ENCODE assay signal across 12 mouse cellular contexts in genomic region chr10:99115471-99116236, GRCm38 (mm10). TPM values are rescaled to one million over a fixed set of nuclear protein-coding genes. Genes with fewer than 3 reads are reported as not detected.
DNase-seq lines count a peak whose midpoint lies in the region; ATAC-seq and TF ChIP-seq lines count a peak whose summit lies in the region.
"Had no signal": no experiment of that assay in that cellular context is flagged by ENCODE, and none has a peak within 500 bp of the region (broad histone marks: within the 10 kb centered on the region; RNA-seq: fewer than 3 reads in every experiment).

No protein-coding gene starts in this region.

- H3K9ac ChIP-seq in heart, embryonic 13.5 days: peak overlapping the region; percentile 51
- no peak overlapping the region for H3K9ac ChIP-seq in midbrain, embryonic 13.5 days (replicated peaks)
- H3K9ac ChIP-seq in midbrain, postnatal 0 days (replicated peaks; ENCODE audit: low read length, poor library complexity, severe bottlenecking): no peak overlapping the region
- H3K9ac ChIP-seq in embryonic facial prominence, embryonic 11.5 days (replicated peaks; ENCODE audit: low read length): peak overlapping the region; percentile 22; the same call in 1 of the 2 replicates

- H3K36me3 ChIP-seq in heart, embryonic 13.5 days: no peaks in the 10 kb centered on the region
- peaks cover 8% of the 10 kb centered on the region for H3K36me3 ChIP-seq in midbrain, embryonic 13.5 days
- H3K36me3 ChIP-seq in midbrain, postnatal 0 days (ENCODE audit: insufficient read depth, low read length): no peaks in the 10 kb centered on the region; the same call in 1 of the 2 replicates
- H3K36me3 ChIP-seq in embryonic facial prominence, embryonic 11.5 days (replicated peaks; ENCODE audit: control insufficient read depth, insufficient read depth, low read depth, low read length): no peaks in the 10 kb centered on the region
- H3K36me3 ChIP-seq in small intestine, adult 2 months (ENCODE audit: control insufficient read depth, insufficient read depth, low read length): no peaks in the 10 kb centered on the region

- no peak for TF ChIP-seq CTCF in midbrain, postnatal 0 days (IDR thresholded peaks at IDR 0.05)
- TF ChIP-seq CTCF in small intestine, adult 2 months (IDR thresholded peaks at IDR 0.05; ENCODE audit: extremely low read depth, insufficient read length, insufficient replicate concordance, low read depth, low read length): no peak

- no peak overlapping the region for H3K27ac ChIP-seq in heart, embryonic 13.5 days (replicated peaks)
- no peak overlapping the region for H3K27ac ChIP-seq in midbrain, embryonic 13.5 days
- H3K27ac ChIP-seq in midbrain, postnatal 0 days (ENCODE audit: low read depth, low read length): no peak overlapping the region
- no peak overlapping the region for H3K27ac ChIP-seq in embryonic facial prominence, embryonic 11.5 days (replicated peaks; ENCODE audit: low read depth, low read length)
- H3K27ac ChIP-seq in small intestine, adult 2 months (ENCODE audit: insufficient read depth, low read depth, low read length): peak overlapping the region; percentile 81

- H3K9me3 ChIP-seq in heart, embryonic 13.5 days: no peaks in the 10 kb centered on the region
- H3K9me3 ChIP-seq in midbrain, embryonic 13.5 days: no peaks in the 10 kb centered on the region
- no peaks in the 10 kb centered on the region for H3K9me3 ChIP-seq in midbrain, postnatal 0 days (ENCODE audit: low read length)
- no peaks in the 10 kb centered on the region for H3K9me3 ChIP-seq in embryonic facial prominence, embryonic 11.5 days (replicated peaks; ENCODE audit: control insufficient read depth, low read length)

- H3K4me1 ChIP-seq in heart, embryonic 13.5 days: peaks cover 40% of the 10 kb centered on the region
- H3K4me1 ChIP-seq in midbrain, embryonic 13.5 days (replicated peaks): peaks cover 26% of the 10 kb centered on the region
- no peaks in the 10 kb centered on the region; the same call in 1 of the 2 replicates for H3K4me1 ChIP-seq in midbrain, postnatal 0 days (ENCODE audit: insufficient read depth, low read length)
- H3K4me1 ChIP-seq in embryonic facial prominence, embryonic 11.5 days (ENCODE audit: control insufficient read depth, insufficient read depth, low read length): no peaks in the 10 kb centered on the region
- H3K4me1 ChIP-seq in small intestine, adult 2 months (ENCODE audit: control insufficient read depth, insufficient read depth, insufficient read length, low read length): peaks cover 39% of the 10 kb centered on the region

- peak; percentile 22; the same call in 1 of the 2 replicates for ATAC-seq in heart, embryonic 13.5 days (ENCODE audit: extremely low read depth, insufficient number of reproducible peaks, low FRiP score, low TSS enrichment)
- ATAC-seq in midbrain, embryonic 13.5 days: peak; percentile 35; the same call in 1 of the 2 replicates
- no peak for ATAC-seq in midbrain, postnatal 0 days (ENCODE audit: low FRiP score)
- ATAC-seq in embryonic facial prominence, embryonic 11.5 days (replicated peaks; ENCODE audit: insufficient number of reproducible peaks, low FRiP score, low TSS enrichment, low read depth): no peak

- H3K27me3 ChIP-seq in heart, embryonic 13.5 days (replicated peaks): no peaks in the 10 kb centered on the region
- H3K27me3 ChIP-seq in midbrain, embryonic 13.5 days: no peaks in the 10 kb centered on the region
- H3K27me3 ChIP-seq in midbrain, postnatal 0 days (ENCODE audit: insufficient read depth, low read length): no peaks in the 10 kb centered on the region
- H3K27me3 ChIP-seq in embryonic facial prominence, embryonic 11.5 days (ENCODE audit: control insufficient read depth, insufficient read depth, low read length): no peaks in the 10 kb centered on the region
- no peaks in the 10 kb centered on the region for H3K27me3 ChIP-seq in small intestine, adult 2 months (ENCODE audit: control insufficient read depth, insufficient read depth, low read length)

- H3K4me3 ChIP-seq in heart, embryonic 13.5 days: peak overlapping the region; percentile 34
- no peak overlapping the region for H3K4me3 ChIP-seq in midbrain, embryonic 13.5 days (replicated peaks)
- no peak overlapping the region for H3K4me3 ChIP-seq in midbrain, postnatal 0 days (ENCODE audit: low read depth, low read length)
- no peak overlapping the region for H3K4me3 ChIP-seq in embryonic facial prominence, embryonic 11.5 days (ENCODE audit: low read depth, low read length)
- H3K4me3 ChIP-seq in small intestine, adult 2 months (ENCODE audit: low read depth, low read length): no peak overlapping the region

- DNase-seq in heart, postnatal 10 days: no peak
- DNase-seq in midbrain, postnatal 0 days (ENCODE audit: low spot score): no peak
- no peak for DNase-seq in embryonic facial prominence, embryonic 11.5 days (ENCODE audit: low spot score)
- DNase-seq in urinary bladder, postnatal 10 days (ENCODE audit: low spot score): no peak
- no peak for DNase-seq in kidney, adult 11 months
- DNase-seq: adrenal gland, adult 2 months; cerebellum, postnatal 36 days; lung, adult 18-20 months had no signal

- TF ChIP-seq POLR2A in small intestine, adult 2 months (IDR thresholded peaks at IDR 0.05; ENCODE audit: low read depth, low read length): no peak

- intact Hi-C loops in heart, postnatal 10 days (cut with DNase I): no loop called here

- H3K4me2 ChIP-seq in heart, embryonic 13.5 days: peak overlapping the region; percentile 64
- no peak overlapping the region for H3K4me2 ChIP-seq in midbrain, embryonic 13.5 days (replicated peaks)
- no peak overlapping the region for H3K4me2 ChIP-seq in midbrain, postnatal 0 days (ENCODE audit: low read depth, low read length, poor library complexity, severe bottlenecking)
- no peak overlapping the region for H3K4me2 ChIP-seq in embryonic facial prominence, embryonic 11.5 days (ENCODE audit: low read depth, low read length)

- 15% methylated on average over 18 of the region's 18 CpGs for WGBS in heart, embryonic 13.5 days
- WGBS in midbrain, embryonic 13.5 days: 67% methylated on average over 18 of the region's 18 CpGs
- WGBS in midbrain, postnatal 0 days: 71% methylated on average over 18 of the region's 18 CpGs
- 35% methylated on average over 18 of the region's 18 CpGs for WGBS in embryonic facial prominence, embryonic 11.5 days
- WGBS in small intestine, adult 2 months: 35% methylated on average over 18 of the region's 18 CpGs

RNA-seq across cellular contexts. Expression of gene Galnt4, which starts 7.7 kb away (rescaled TPM):
- 5.2 and 5.3 TPM in 2 replicates for polyA plus RNA-seq in heart, embryonic 13.5 days (2015; fragmentation: Nextera tagmentation; extraction: Ambion mirVana)
- total RNA-seq in heart, postnatal 10 days (2021): 1 to 10 TPM; 4.9 to 6.1 TPM
- 3.4 TPM in 2 replicates for polyA plus RNA-seq in midbrain, embryonic 13.5 days (2015; fragmentation: Nextera tagmentation; extraction: Ambion mirVana)
- 4.1 and 4.7 TPM in 2 replicates for total RNA-seq in midbrain, postnatal 0 days (2014; rRNA removed)
- polyA plus RNA-seq in midbrain, postnatal 0 days (2015; fragmentation: Nextera tagmentation; extraction: Ambion mirVana): 2.4 and 2.5 TPM in 2 replicates
- polyA plus RNA-seq in embryonic facial prominence, embryonic 11.5 days (2014; fragmentation: Nextera tagmentation; extraction: Ambion mirVana): 6.7 and 7.3 TPM in 2 replicates
- 2.6 and 3.4 TPM in 2 replicates for polyA plus RNA-seq in small intestine, adult 2 months (2012; rRNA removed)

RNA-seq across cellular contexts. Expression of gene Poc1b, which starts 8.8 kb away (rescaled TPM):
- polyA plus RNA-seq in heart, embryonic 13.5 days (2015; fragmentation: Nextera tagmentation; extraction: Ambion mirVana): 8.1 and 10.0 TPM in 2 replicates
- total RNA-seq in heart, postnatal 10 days (2021): 10 to 100 TPM; 10.5 to 12.1 TPM
- 12.8 and 13.7 TPM in 2 replicates for polyA plus RNA-seq in midbrain, embryonic 13.5 days (2015; fragmentation: Nextera tagmentation; extraction: Ambion mirVana)
- 11.0 and 12.9 TPM in 2 replicates for total RNA-seq in midbrain, postnatal 0 days (2014; rRNA removed)
- polyA plus RNA-seq in midbrain, postnatal 0 days (2015; fragmentation: Nextera tagmentation; extraction: Ambion mirVana): 8.2 and 8.9 TPM in 2 replicates
- polyA plus RNA-seq in embryonic facial prominence, embryonic 11.5 days (2014; fragmentation: Nextera tagmentation; extraction: Ambion mirVana): 40.0 and 42.0 TPM in 2 replicates
- polyA plus RNA-seq in small intestine, adult 2 months (2012; rRNA removed): 3.6 and 5.5 TPM in 2 replicates

RNA-seq across cellular contexts. Expression of gene Phxr2, which starts 10.5 kb away (rescaled TPM):
- polyA plus RNA-seq in heart, embryonic 13.5 days (2015; fragmentation: Nextera tagmentation; extraction: Ambion mirVana): not detected in 2 replicates
- total RNA-seq in heart, postnatal 10 days (2021): not detected
- not detected in 2 replicates for polyA plus RNA-seq in midbrain, embryonic 13.5 days (2015; fragmentation: Nextera tagmentation; extraction: Ambion mirVana)
- not detected in 2 replicates for total RNA-seq in midbrain, postnatal 0 days (2014; rRNA removed)
- not detected in 2 replicates for polyA plus RNA-seq in midbrain, postnatal 0 days (2015; fragmentation: Nextera tagmentation; extraction: Ambion mirVana)
- not detected in 2 replicates for polyA plus RNA-seq in embryonic facial prominence, embryonic 11.5 days (2014; fragmentation: Nextera tagmentation; extraction: Ambion mirVana)
- polyA plus RNA-seq in small intestine, adult 2 months (2012; rRNA removed): not detected in 2 replicates
- total RNA-seq: adrenal gland, adult 2 months had no signal
- polyA plus RNA-seq: adrenal gland, adult 2 months; neural tube, embryonic 14.5 days had no signal

Comparison
In these comparisons a context has a peak if more than half of its experiments do, and no peak if none do; other contexts are left out.
1. ATAC-seq: peak in heart, embryonic 13.5 days (single experiment) and midbrain, embryonic 13.5 days (single experiment); none in midbrain, postnatal 0 days (single experiment) and embryonic facial prominence, embryonic 11.5 days (single experiment).
2. H3K9ac ChIP-seq: peak in heart, embryonic 13.5 days (single experiment) and embryonic facial prominence, embryonic 11.5 days (single experiment); none in midbrain, embryonic 13.5 days (single experiment) and midbrain, postnatal 0 days (single experiment).